Mouse (Mus musculus) T-helper 17 cell (primary cell): ENCODE results near the gene Ubqln2.

ENCODE experiments used
- in situ Hi-C, 2 experiments: fragments of 300-600 bp; cut with MboI, MseI; formaldehyde crosslinking; loops; 1 replicate in 1 of 2; 2 replicates in 1 of 2; pipeline ENCODE4 v1.15.1; 2025; ENCODE audit warnings: high pct_unique_total_duplicates in 2 of 2

The Ubqln2 gene

DNA sequence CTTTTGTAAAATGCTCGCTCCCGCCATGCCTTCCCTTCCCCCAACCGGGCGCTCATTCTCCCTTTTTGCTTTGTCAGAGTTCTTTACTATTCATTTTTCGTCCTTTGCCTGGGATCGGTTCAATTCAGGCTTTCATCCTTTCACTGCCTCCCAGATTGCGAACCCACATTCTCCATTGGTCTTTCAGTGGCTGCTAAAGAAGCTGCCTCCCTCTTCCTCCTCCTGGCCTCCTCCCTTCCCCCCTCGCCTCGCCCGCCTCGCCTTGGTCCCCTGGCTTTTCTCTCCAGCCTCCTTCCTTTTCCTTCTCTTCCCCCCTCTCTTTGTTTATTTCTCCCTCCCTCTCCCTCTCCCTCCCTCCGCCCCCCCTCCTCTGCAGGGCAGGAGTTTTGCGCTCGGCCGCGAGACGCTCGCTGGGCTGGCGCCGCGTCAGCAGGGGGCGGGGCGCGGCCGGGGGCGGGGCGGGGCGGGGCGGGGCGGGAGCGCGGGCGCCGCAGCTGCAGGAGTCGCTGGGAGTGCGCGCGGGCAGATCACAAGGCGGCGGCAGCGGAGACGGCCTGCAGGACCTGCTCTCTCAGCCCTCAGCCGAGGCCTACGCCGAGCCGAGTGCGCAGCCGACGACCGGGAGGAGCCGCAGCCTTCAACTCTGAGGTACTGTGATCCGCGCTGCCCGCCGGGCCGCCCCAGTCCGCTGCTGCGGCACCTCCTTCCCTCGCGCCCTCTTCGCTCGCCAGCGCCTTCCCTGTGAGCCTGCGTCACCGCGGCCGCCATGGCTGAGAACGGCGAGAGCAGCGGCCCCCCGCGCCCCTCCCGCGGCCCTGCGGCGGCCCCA is at the start of gene Ubqln2:
Gene Ubqln2 (plus strand): TSS at position 540 of the 829 bp plus-strand sequence.
- in situ Hi-C loops, result no loop called here

DNA sequence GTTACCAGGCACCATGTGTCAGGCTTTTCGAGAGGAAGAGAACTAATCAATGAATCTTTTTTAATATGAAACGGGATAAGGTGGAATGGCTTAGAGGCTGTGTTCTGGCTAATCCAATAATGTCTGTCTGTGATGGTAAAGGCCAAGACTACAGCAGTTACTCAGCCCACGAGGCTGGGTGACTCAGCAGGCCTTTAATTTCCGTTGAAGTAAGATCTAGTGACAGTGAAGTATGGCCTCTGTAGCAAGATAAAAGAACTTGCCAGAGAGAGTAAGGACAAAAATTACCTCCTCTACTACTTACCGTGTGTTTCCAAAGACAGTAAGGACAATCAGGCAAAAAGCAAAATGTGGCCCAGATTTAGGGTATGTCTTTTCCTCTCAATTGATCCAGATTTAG is 46.1 kb upstream of the Ubqln2 start:
- in situ Hi-C loops, result no loop called here

DNA sequence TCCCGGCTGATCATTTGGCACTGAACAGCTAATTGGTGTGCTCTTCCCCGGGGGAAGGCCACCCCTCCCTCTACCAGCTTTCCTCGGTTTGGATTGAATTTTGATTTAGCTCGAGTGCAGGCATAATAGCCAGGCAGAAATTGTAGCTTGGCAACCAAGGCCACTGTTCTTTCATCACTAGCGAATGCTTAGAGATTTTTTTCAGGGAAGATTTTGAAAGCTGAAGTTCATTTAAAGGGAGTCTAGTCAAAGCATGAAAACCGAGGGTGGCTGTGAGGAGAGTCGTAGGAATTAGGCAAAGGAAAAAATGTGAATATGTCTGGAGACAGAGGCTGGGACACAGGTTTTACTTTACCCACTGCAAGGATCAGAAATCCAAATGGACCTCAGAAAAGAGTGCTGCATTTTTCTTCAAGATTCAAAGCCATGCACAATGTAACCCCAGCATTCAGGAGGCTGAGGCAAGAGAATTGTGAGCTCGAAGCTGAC is 21.2 kb upstream of the Ubqln2 start:
- in situ Hi-C loops, result no loop called here

DNA sequence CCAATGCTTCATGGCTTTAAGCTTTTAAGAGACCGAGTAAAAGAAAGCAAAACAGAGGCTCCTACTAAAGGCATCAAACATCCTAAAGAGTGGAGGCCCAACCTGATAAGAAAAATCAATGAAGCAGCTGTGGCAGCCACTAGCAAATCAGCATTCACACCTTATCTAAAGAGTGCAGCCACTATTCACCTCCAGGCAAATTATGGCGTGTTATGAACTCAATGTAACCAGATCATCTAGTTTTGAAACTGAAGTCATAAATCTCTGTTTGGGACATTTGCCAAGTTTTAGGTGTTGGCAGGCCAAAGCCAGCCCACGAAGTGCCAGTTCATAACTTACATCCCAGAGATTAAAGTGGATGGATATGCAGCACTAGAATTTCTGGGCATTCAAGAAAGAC is 5.7 kb upstream of the Ubqln2 start:
- in situ Hi-C loops, result no loop called here

DNA sequence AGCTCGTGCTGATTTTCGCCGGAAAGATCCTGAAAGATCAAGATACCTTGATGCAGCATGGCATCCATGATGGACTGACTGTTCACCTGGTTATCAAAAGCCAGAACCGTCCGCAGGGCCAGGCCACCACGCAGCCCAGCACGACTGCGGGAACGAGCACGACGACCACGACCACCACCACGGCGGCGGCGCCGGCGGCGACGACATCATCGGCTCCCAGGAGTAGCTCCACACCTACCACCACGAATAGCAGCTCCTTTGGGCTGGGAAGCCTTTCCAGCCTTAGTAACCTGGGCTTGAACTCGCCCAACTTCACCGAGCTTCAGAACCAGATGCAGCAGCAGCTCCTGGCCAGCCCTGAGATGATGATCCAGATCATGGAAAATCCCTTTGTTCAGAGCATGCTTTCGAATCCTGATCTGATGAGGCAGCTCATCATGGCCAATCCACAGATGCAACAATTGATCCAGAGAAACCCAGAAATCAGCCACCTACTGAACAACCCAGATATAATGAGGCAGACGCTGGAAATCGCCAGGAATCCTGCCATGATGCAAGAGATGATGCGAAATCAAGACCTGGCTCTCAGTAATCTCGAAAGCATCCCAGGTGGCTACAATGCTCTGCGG is 752 bp downstream of the Ubqln2 start:
- in situ Hi-C loops, result no loop called here

DNA sequence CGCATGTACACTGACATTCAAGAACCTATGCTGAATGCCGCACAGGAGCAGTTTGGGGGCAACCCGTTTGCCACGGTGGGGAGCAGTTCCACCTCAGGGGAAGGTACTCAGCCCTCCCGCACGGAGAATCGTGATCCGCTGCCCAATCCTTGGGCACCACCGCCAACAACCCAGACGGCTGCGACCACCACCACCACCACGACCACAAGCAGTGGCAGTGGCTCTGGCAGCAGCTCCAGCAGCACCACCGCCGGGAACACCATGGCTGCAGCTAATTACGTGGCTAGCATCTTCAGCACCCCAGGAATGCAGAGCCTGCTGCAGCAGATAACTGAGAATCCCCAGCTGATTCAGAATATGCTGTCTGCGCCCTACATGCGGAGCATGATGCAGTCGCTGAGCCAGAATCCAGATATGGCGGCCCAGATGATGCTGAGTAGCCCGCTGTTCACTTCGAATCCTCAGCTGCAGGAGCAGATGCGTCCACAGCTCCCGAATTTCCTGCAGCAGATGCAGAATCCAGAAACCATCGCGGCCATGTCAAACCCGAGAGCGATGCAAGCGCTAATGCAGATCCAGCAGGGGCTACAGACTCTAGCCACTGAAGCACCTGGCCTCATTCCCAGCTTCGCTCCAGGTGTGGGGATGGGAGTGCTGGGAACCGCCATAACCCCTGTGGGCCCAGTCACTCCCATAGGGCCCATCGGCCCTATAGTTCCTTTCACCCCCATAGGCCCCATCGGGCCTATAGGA is 1.4 kb downstream of the Ubqln2 start:
- in situ Hi-C loops, result no loop called here

DNA sequence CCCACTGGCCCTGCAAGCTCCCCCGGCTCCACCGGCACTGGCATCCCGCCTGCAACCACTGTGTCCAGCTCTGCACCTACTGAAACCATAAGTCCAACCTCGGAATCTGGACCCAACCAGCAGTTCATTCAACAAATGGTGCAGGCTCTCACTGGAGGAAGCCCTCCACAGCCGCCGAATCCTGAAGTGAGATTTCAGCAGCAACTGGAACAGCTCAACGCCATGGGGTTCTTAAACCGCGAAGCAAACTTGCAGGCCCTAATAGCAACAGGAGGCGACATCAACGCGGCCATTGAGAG is 2.0 kb downstream of the Ubqln2 start:
- in situ Hi-C loops, result no loop called here

DNA sequence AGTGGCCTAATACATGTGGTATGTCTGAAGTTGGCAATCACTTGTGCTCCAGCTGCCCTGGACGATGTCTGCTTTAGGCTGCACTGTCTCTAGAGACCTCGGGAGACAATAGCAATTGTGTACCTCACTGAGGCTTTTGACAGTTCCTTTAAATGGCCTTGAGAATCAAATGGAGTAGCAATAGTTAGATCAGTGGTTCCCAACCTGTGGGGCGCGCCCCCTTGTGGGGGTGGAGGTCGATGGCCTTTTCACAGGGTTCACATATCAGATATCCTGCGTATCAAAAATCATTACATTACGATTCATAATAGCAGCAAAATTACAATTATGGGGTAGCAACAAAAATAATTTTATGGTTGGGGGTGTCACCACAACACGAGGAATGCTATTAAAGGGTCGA is 7.9 kb downstream of the Ubqln2 start:
- in situ Hi-C loops, result no loop called here

DNA sequence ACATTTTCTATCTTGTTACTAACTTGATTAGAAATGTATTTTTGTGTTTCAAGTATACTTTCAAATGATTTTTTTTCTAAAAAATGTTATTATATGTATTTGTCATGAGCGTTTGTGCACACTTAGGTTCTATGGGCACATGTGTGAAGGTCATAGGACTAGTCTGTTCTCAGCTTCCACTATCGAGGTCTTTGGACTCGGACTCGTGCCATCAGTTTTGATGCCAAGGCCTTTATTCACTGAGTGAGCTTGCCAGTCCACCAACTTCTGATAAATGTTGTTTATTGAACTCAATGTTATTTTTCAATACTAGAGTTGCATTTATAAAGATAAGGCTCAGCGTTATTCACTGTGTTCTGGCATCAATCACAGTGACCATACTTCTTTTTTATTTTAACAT is 17.5 kb downstream of the Ubqln2 start:
- in situ Hi-C loops, result no loop called here

DNA sequence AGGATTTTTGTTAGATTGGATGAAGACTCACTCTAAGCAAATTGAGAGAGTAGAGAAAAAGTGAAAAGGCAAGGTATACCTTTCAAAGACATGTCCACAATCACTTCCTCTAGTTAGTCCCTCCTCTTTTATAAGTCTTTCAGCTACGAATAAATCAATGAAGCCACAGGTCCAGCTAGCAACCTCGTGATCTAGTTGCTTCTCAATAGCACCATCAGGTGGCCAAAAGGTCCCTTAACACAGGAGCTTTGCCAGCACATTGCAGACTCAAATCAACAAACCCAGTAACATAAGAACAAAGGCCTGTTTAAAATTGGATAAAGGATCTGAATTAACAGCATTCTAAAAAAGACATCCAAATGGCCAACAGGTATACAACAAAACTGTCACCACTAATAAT is 30.4 kb downstream of the Ubqln2 start:
- in situ Hi-C loops, result no loop called here
